Mouse (Mus musculus) ES-E14 (cell line): Measurements from ENCODE around the gene Krtcap2.

Source experiments
- HCFC1 ChIP-seq: IDR thresholded peaks from 2 replicates; pipeline ENCODE4 v1.6.1; 2012; ENCODE audit warnings: low read length, inconsistent platforms, borderline replicate concordance; ENCODE audit not compliant: insufficient read depth
- MAFK ChIP-seq: IDR thresholded peaks from 2 replicates; pipeline ENCODE4 v1.6.1; 2014; ENCODE audit warnings: mild to moderate bottlenecking, low read depth, low read length, inconsistent platforms; ENCODE audit not compliant: insufficient read depth
- ZC3H11A ChIP-seq: IDR thresholded peaks from 2 replicates; pipeline ENCODE4 v1.6.1; 2012; ENCODE audit warnings: low read depth, mild to moderate bottlenecking, inconsistent platforms, low read length, borderline replicate concordance
- ZNF384 ChIP-seq: IDR thresholded peaks from 2 replicates; pipeline ENCODE4 v1.6.1; 2012; ENCODE audit warnings: low read depth, low read length, inconsistent platforms

DNA sequence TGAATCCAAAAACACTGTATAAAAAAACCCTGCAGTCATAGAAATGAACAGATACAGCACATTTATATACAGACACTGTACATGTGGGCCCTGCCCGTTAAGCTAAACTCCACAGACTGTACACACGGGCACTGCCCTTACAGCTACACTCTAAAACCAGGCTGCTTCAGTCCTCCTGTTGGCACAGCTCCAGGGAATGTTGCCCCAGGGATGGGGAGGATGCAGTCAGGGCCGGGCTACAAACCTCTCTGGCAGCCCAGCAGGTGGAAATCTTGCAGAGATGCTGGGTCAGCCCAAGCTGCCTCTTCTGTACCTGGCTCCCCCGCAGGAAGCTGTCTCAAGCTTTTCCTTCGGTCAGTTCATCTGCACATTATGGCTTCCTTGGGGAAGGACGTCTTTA lies 26.0 kb downstream of the Krtcap2 start:
- TF ChIP-seq ZC3H11A (no peak), ZNF384 (no peak), HCFC1 (no peak), MAFK (no peak)
